Mouse (Mus musculus): ENCODE measurements around the gene Tenm2. TPM values are rescaled to one million over a fixed set of nuclear protein-coding genes. Genes with fewer than 3 reads are reported as not detected.

Gene Tenm2
- polyA plus RNA-seq, 1 experiment from 2014 or later = 39.5 TPM

DNA sequence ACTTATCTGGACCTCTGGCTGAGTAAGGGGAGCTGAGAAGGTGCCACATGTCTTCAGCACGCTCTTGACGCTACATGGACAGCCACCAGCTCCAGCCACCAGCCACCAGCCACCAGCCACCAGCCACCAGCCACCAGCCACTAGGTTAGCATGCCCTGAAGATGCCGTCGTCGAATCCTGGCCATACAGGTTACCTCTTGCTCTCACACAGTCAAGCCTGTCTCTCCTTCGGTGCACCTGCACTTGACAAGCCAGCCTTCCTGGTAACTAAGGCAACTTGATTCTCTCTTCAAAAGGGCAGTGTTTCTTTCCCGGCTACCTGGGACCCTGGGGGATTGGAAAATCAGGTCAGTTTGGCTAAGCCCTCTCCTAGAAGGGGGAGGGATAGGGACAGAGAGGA lies 1262.6 kb downstream of the Tenm2 start:
- H3K4me3 ChIP-seq = no peak overlapping the region
- no peak for ATAC-seq (replicated peaks)
- no peaks in the 10 kb centered on the region for H3K9me3 ChIP-seq
- no peak overlapping the region for H3K9ac ChIP-seq (replicated peaks)
- no peaks in the 10 kb centered on the region for H3K36me3 ChIP-seq
- no peak overlapping the region for H3K4me2 ChIP-seq (replicated peaks)
- H3K4me1 ChIP-seq = peaks cover 48% of the 10 kb centered on the region
- 39% methylated on average over 7 of the region's 7 CpGs for WGBS
- no peaks in the 10 kb centered on the region for H3K27me3 ChIP-seq
- H3K27ac ChIP-seq (replicated peaks) = no peak overlapping the region

DNA sequence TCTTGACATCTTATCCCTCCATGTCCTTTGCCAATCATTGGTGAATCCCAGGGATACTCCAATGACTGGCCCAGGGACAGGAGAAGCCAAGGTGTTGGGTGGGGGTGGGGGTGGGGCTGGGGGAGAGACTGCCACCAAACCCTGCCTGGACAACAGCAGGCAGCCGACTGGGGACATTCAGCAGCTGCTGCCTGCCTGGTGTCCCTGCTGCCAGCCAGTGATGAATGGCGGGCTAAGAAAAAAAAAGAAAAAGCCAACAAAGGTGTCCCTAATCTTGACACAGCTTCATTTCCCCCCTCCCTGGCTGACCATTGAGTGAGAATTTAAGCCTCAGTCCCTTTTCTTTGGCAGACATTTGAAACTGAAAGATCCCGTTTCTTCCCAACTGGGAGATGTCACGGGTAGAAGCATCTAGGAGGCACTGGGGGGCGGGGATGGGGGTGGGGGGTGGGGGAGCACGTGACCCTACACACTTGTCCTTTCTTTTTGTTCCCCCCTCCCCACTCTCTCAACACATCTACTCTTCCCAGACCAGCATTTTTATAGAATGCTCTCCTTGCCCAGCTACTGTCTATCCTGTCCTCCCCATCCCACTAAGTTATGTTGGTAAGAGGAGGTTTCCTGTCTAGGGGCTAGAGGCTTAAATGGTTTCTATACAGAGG lies 1263.4 kb downstream of the Tenm2 start:
- Histone ChIP-seq H3K4me2 (replicated peaks) (no peak overlapping the region), H3K36me3 (no peaks in the 10 kb centered on the region), H3K27me3 (no peaks in the 10 kb centered on the region), H3K9me3 (no peaks in the 10 kb centered on the region), H3K27ac (replicated peaks) (no peak overlapping the region), H3K4me1 (peaks cover 42% of the 10 kb centered on the region), H3K9ac (replicated peaks) (no peak overlapping the region), H3K4me3 (no peak overlapping the region)
- ATAC-seq (replicated peaks) = no peak
- WGBS = 2% methylated on average over 6 of the region's 6 CpGs

DNA sequence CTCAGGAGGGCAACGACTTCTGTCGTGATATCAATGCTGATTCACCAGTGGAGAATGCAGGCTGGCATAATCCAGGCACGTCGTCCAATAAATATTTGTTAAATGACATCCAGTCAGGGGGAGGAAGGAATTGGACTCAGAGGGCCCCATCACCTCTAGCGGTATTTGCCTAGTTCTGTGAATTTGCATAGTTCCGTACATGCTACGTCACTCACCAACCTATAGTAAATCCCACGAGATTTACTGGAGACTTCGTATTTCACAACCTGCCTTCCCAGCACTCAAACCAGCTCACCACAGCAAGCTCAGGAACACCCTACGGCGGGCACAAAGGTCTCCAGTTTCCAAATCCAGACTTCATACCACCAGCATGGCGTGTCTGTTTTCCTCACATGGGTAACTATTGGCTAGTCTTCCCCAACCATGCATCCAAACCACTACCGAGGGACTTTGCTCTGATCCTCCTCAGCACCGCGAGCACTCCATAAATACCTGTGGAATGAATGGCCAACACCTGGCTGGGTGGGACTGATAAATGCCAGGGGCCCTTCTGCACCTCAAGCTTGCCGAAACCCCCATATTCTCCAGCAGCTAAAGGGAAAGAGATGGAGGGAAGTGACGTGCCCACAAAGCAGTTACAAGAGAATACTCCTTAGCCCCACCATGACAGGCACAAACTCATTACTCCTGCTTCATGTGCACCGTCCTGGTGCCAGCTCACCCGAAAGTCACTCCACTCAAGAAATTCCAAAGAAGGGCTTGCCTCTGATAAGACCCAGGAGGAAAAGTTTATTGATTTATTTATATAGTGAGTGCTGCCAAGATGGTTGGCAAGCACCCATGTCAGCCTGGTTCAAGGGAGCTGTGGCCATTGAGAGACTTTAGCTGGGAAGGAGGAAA lies 1264.7 kb downstream of the Tenm2 start:
- no peaks in the 10 kb centered on the region for H3K36me3 ChIP-seq
- peaks cover 28% of the 10 kb centered on the region for H3K4me1 ChIP-seq
- no peak overlapping the region for H3K9ac ChIP-seq (replicated peaks)
- ATAC-seq (replicated peaks) = no peak
- H3K27ac ChIP-seq (replicated peaks) = no peak overlapping the region
- no peaks in the 10 kb centered on the region for H3K9me3 ChIP-seq
- H3K27me3 ChIP-seq = no peaks in the 10 kb centered on the region
- 90% methylated on average over 19 of the region's 19 CpGs for WGBS
- H3K4me3 ChIP-seq = no peak overlapping the region
- H3K4me2 ChIP-seq (replicated peaks) = no peak overlapping the region

DNA sequence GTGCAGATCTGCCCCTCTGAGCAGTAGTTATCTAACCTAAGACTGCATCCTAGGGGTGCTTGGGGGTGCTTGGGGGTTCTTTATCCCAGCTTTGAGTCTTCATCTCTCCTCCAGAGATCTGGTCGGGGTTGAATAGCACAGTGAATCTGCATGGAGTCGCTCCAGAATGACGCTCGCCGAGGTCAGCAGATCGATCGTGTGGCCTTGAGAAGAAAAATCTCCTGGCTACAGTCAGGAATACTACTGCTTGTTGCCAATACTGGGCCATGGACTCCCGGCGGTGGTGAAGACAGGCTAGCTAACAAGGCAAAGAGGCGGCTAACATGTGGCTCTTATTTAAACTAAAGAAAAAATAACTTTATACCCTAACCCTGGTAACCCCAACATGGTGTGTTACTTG lies 1267.5 kb downstream of the Tenm2 start:
- 94% methylated on average over 10 of the region's 10 CpGs for WGBS
- no peak overlapping the region for H3K9ac ChIP-seq (replicated peaks)

DNA sequence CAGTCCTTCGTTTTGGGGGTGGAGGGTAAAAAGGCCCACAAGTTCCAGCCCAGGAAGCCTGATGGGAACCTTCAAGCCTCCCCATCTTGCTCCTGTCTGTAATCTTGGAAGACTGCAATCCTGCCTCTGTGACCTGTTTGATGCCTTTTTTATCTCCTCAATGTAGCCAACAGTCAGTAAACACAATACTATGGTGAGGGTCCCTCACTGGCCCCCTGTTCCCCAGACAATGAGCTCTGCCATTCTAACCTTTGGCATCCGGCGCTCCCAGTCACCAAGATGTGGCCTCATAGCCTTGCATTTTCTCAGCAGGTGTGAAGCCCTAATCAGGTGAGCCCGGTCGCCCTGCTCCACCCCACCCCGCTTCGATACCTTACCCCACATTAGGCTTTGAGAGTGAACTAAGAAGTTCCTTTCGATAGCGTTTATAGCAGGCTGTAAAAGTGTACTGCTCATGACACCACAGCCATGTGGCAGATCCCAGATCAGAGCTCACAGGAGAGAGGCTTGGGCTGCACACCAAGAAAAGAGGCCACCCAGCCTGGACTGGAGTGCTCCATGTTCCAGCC lies 1271.7 kb downstream of the Tenm2 start:
- Histone ChIP-seq H3K9me3 (no peaks in the 10 kb centered on the region), H3K4me2 (replicated peaks) (no peak overlapping the region), H3K9ac (replicated peaks) (no peak overlapping the region), H3K4me3 (no peak overlapping the region), H3K4me1 (no peaks in the 10 kb centered on the region), H3K27ac (replicated peaks) (no peak overlapping the region), H3K27me3 (no peaks in the 10 kb centered on the region), H3K36me3 (no peaks in the 10 kb centered on the region)
- 85% methylated on average over 9 of the region's 9 CpGs for WGBS
- ATAC-seq (replicated peaks) = no peak

More for the DNA sequence above, 1267.5 kb downstream of the Tenm2 start:
- H3K4me1 ChIP-seq = peaks cover 20% of the 10 kb centered on the region
- ATAC-seq (replicated peaks) = no peak
- no peak overlapping the region for H3K4me3 ChIP-seq
- H3K27ac ChIP-seq (replicated peaks) = no peak overlapping the region
- no peaks in the 10 kb centered on the region for H3K36me3 ChIP-seq
- no peaks in the 10 kb centered on the region for H3K27me3 ChIP-seq
- no peaks in the 10 kb centered on the region for H3K9me3 ChIP-seq
- H3K4me2 ChIP-seq (replicated peaks) = no peak overlapping the region

DNA sequence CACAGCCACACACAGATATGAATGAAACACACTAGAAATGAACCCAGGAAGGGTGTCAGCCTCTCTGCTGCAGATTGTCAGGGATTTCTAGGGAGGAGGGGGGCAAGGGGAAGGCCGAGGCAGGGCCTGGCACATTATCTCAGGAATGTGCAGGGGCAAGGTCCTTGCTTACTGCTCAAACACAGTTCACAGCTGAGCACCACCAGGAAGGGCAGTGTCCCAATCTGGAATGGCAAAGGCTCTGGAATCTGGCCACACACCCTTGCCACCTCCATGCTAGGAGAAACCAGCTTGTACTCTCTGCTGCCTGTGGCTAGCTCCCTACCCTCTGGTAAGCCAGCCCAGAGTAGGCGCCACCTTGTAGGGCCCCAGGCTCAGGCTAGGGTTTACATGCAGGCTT lies 1272.2 kb downstream of the Tenm2 start:
- Histone ChIP-seq H3K27ac (replicated peaks) (no peak overlapping the region), H3K4me1 (no peaks in the 10 kb centered on the region), H3K27me3 (no peaks in the 10 kb centered on the region), H3K4me3 (no peak overlapping the region), H3K9me3 (no peaks in the 10 kb centered on the region), H3K9ac (replicated peaks) (no peak overlapping the region), H3K36me3 (no peaks in the 10 kb centered on the region), H3K4me2 (replicated peaks) (no peak overlapping the region)
- WGBS = 58% methylated on average over 2 of the region's 2 CpGs
- ATAC-seq (replicated peaks) = no peak

DNA sequence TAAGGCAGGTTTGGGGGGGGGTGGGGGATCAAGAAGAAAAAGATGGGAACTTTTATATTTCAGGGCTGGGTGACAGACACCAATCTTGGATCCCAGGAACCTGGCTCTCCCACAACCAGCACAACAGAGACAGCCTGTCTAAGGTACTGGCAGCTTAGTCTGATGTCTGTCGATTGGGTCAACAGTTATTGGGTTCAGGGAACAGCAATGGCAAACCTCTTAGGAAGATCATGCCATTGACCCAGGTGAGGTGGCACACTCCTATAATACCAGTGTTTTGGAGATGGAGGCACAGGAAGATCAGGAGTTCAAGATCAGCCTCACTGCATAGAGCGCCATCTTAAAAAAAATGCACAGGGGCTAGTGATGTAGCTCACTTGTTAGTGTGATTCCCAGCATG lies 1273.3 kb downstream of the Tenm2 start:
- Histone ChIP-seq H3K9ac (replicated peaks) (no peak overlapping the region), H3K36me3 (no peaks in the 10 kb centered on the region), H3K27me3 (no peaks in the 10 kb centered on the region), H3K27ac (replicated peaks) (no peak overlapping the region), H3K4me3 (no peak overlapping the region), H3K9me3 (no peaks in the 10 kb centered on the region), H3K4me2 (replicated peaks) (no peak overlapping the region), H3K4me1 (0 out of 2 replicates have a peak, but pooled peaks cover 4% of the 10 kb centered on the region)
- no peak for ATAC-seq (replicated peaks)
- 92% methylated on average over 2 of the region's 2 CpGs for WGBS

DNA sequence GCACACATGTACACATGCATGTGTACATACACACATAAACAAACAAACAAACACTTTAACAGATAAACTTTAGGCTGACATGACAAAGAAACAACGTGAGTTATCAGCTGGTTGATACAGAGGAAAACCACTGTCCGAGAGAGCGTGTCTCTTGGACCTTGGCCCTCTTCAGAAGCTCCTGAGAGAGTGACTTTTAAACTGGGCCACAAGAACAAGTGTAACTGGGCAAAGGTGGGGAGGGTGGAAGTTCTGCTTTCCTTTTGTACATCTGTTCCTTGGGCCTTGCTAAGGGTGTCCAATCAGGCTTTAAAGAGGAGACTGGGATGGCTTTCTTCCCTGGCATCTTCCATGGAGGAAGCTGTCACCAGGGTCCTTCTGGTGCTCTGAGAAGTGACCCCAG lies 1276.5 kb downstream of the Tenm2 start:
- Histone ChIP-seq H3K4me2 (replicated peaks) (no peak overlapping the region), H3K36me3 (no peaks in the 10 kb centered on the region), H3K9me3 (no peaks in the 10 kb centered on the region), H3K9ac (replicated peaks) (no peak overlapping the region), H3K4me1 (0 out of 2 replicates have a peak, but pooled peaks cover 4% of the 10 kb centered on the region), H3K27me3 (no peaks in the 10 kb centered on the region), H3K4me3 (no peak overlapping the region), H3K27ac (replicated peaks) (no peak overlapping the region)
- WGBS = 90% methylated on average over 3 of the region's 3 CpGs
- no peak for ATAC-seq (replicated peaks)

Data from forebrain, embryonic 15.5 days (tissue).